Mouse (Mus musculus) adrenal gland, adult 8-10 months (tissue): ENCODE results near the gene Klf9. TPM values are rescaled to one million over a fixed set of nuclear protein-coding genes. Genes with fewer than 3 reads are reported as not detected.
A peak's percentile ranks its signal among the peaks of the same experiment; 100 is the strongest.
"Not testable (repeated sequence)": the region's sequence is repeated elsewhere in the genome, so short reads cannot be mapped to it uniquely, and the experiment has no call there.

ENCODE experiments used
- DNase-seq: peaks from one replicate; pipeline ENCODE4 v3.0.0; 2022
- total RNA-seq, 4 experiments: library from RNA; stranded (reverse); gene quantifications; 2 replicates each; pipeline ENCODE4 v1.2.4; 2022

The Klf9 gene
- total RNA-seq, 4 experiments from 2014 or later = 57.6 to 89.0 (median 71.0) TPM

GRCm38 (mm10) chr19:23141391-23142281 is 610 bp downstream of the Klf9 start:
- peak; percentile 81 for DNase-seq

GRCm38 (mm10) chr19:23142427-23143073 is 1.5 kb downstream of the Klf9 start:
- DNase-seq = no peak

GRCm38 (mm10) chr19:23143074-23143445 is 2.0 kb downstream of the Klf9 start:
- no peak for DNase-seq

- DNase-seq = no peak
These were observed 2.5 kb downstream of the Klf9 start for GRCm38 (mm10) chr19:23143541-23143940.

- no peak for DNase-seq
These were observed 3.0 kb downstream of the Klf9 start for GRCm38 (mm10) chr19:23144031-23144430.

- no peak for DNase-seq
These were observed 4.1 kb downstream of the Klf9 start for GRCm38 (mm10) chr19:23145146-23145545.

GRCm38 (mm10) chr19:23145575-23145974 is 4.5 kb downstream of the Klf9 start:
- DNase-seq = not testable (repeated sequence)

GRCm38 (mm10) chr19:23146409-23146861 is 5.4 kb downstream of the Klf9 start:
- DNase-seq = no peak

- DNase-seq = no peak
These were observed 6.3 kb downstream of the Klf9 start for GRCm38 (mm10) chr19:23147026-23147966.

- no peak for DNase-seq
These were observed 8.7 kb downstream of the Klf9 start for GRCm38 (mm10) chr19:23149465-23150410.

GRCm38 (mm10) chr19:23150556-23151265 is 9.7 kb downstream of the Klf9 start:
- no peak for DNase-seq

- no peak for DNase-seq
These were observed 10.6 kb downstream of the Klf9 start for GRCm38 (mm10) chr19:23151651-23152070.

GRCm38 (mm10) chr19:23152201-23152640 is 11.2 kb downstream of the Klf9 start:
- no peak for DNase-seq

GRCm38 (mm10) chr19:23152771-23153605 is 12.0 kb downstream of the Klf9 start:
- DNase-seq = no peak

- no peak for DNase-seq
These were observed 12.6 kb downstream of the Klf9 start for GRCm38 (mm10) chr19:23153606-23154127.

GRCm38 (mm10) chr19:23159780-23160395 is 18.9 kb downstream of the Klf9 start:
- DNase-seq = no peak

- DNase-seq = no peak
These were observed 21.4 kb downstream of the Klf9 start for GRCm38 (mm10) chr19:23162387-23162809.

GRCm38 (mm10) chr19:23162877-23163276 is 21.9 kb downstream of the Klf9 start:
- no peak for DNase-seq

GRCm38 (mm10) chr19:23163361-23163760 is 22.3 kb downstream of the Klf9 start:
- no peak for DNase-seq
